Mouse (Mus musculus) ES-Bruce4 (cell line): ENCODE measurements around the gene 1700030K09Rik. TPM values are rescaled to one million over a fixed set of nuclear protein-coding genes. Genes with fewer than 3 reads are reported as not detected.

Experiments used
- H3K27ac ChIP-seq: 2 replicates; pipeline ENCODE4 v1.5.1; 2012; ENCODE audit warnings: low read length, inconsistent platforms; ENCODE audit not compliant: insufficient read depth
- H3K27me3 ChIP-seq: 2 replicates; pipeline ENCODE4 v1.6.1; 2012; ENCODE audit warnings: mild to moderate bottlenecking, low read length, inconsistent platforms; ENCODE audit not compliant: control insufficient read depth, poor library complexity, insufficient read depth, severe bottlenecking
- H3K36me3 ChIP-seq: 2 replicates; pipeline ENCODE4 v1.6.1; 2012; ENCODE audit warnings: inconsistent platforms, mild to moderate bottlenecking, low read length, moderate library complexity; ENCODE audit not compliant: control insufficient read depth, poor library complexity, insufficient read depth, severe bottlenecking
- H3K4me1 ChIP-seq: one replicate; pipeline ENCODE4 v1.8.1; 2011; ENCODE audit warnings: low read length; ENCODE audit not compliant: control insufficient read depth, insufficient read depth
- H3K4me3 ChIP-seq: 2 replicates; pipeline ENCODE4 v1.5.1; 2011; ENCODE audit warnings: low read depth, mild to moderate bottlenecking, low read length
- H3K9ac ChIP-seq: 2 replicates; pipeline ENCODE4 v1.6.1; 2012; ENCODE audit warnings: low read depth, mild to moderate bottlenecking, inconsistent platforms; ENCODE audit not compliant: poor library complexity, severe bottlenecking
- H3K9me3 ChIP-seq: replicated peaks from 2 replicates; pipeline ENCODE4 v1.6.1; 2012; ENCODE audit warnings: mild to moderate bottlenecking, low read length, inconsistent platforms; ENCODE audit not compliant: control insufficient read depth, poor library complexity, insufficient read depth, severe bottlenecking
- CTCF ChIP-seq: IDR thresholded peaks from one replicate; pipeline ENCODE4 v1.8.1; 2011; ENCODE audit warnings: low read depth, low read length
- EP300 ChIP-seq: IDR thresholded peaks from 2 replicates; pipeline ENCODE4 v1.6.1; 2011; ENCODE audit warnings: low read depth, low read length; ENCODE audit not compliant: insufficient read depth
- POLR2A ChIP-seq: IDR thresholded peaks from one replicate; pipeline ENCODE4 v1.8.1; 2011; ENCODE audit warnings: low read length; ENCODE audit not compliant: insufficient read depth
- polyA plus RNA-seq: library from polyadenylated mRNA; stranded (reverse); fragments of >200 nt; gene quantifications from 2 replicates; pipeline ENCODE4 v1.2.4, GENCODE M21; 2011; ENCODE audit warnings: low read depth; ENCODE audit not compliant: missing spikeins, insufficient read depth, insufficient read length

Gene 1700030K09Rik
- polyA plus RNA-seq, 1 experiment, result 5.8 TPM

GRCm38 (mm10) chr8:72491680-72492621, 48.3 kb downstream of the 1700030K09Rik start, which contains the start of gene Slc35e1:
Slc35e1 (minus strand) TSS chr8:72492614.
- Histone ChIP-seq H3K27me3 (no peaks in the 10 kb centered on the region), H3K4me3 (peak within 1 kb of the TSS; percentile 96), H3K27ac (peak within 1 kb of the TSS; percentile 80), H3K9ac (peak within 1 kb of the TSS; percentile 87), H3K9me3 (no peaks in the 10 kb centered on the region), H3K36me3 (peaks cover 32% of the 10 kb centered on the region), H3K4me1 (peaks cover 2% of the 10 kb centered on the region)
- TF ChIP-seq CTCF, result no peak
- TF ChIP-seq EP300, result no peak
- TF ChIP-seq POLR2A, result no peak

- Histone ChIP-seq H3K36me3 (peaks cover 31% of the 10 kb centered on the region), H3K27ac (peak overlapping the region; percentile 80)
Observed at GRCm38 (mm10) chr8:72492622-72493081, 49.0 kb downstream of the 1700030K09Rik start.

GRCm38 (mm10) chr8:72493381-72493780, 49.7 kb downstream of the 1700030K09Rik start:
- Histone ChIP-seq H3K27me3 (no peaks in the 10 kb centered on the region), H3K27ac (peak overlapping the region; percentile 80), H3K4me3 (peak overlapping the region; percentile 96), H3K4me1 (peaks cover 2% of the 10 kb centered on the region), H3K9ac (peak overlapping the region; percentile 82), H3K9me3 (no peaks in the 10 kb centered on the region), H3K36me3 (peaks cover 29% of the 10 kb centered on the region)
- TF ChIP-seq CTCF, result no peak

More at GRCm38 (mm10) chr8:72492622-72493081, 49.0 kb downstream of the 1700030K09Rik start:
- Histone ChIP-seq H3K4me3 (peak overlapping the region; percentile 96), H3K9me3 (no peaks in the 10 kb centered on the region), H3K9ac (peak overlapping the region; percentile 87), H3K27me3 (no peaks in the 10 kb centered on the region), H3K4me1 (peaks cover 2% of the 10 kb centered on the region)
- TF ChIP-seq EP300 (0 out of 2 replicates have a peak, but pooled peaks have one; percentile 37), CTCF (no peak), POLR2A (no peak)

- peaks cover 2% of the 10 kb centered on the region for H3K4me1 ChIP-seq
- H3K9me3 ChIP-seq, result no peaks in the 10 kb centered on the region
- H3K9ac ChIP-seq, result no peak overlapping the region
- TF ChIP-seq CTCF (no peak), EP300 (no peak)
- H3K4me3 ChIP-seq, result no peak overlapping the region
- H3K36me3 ChIP-seq, result peaks cover 30% of the 10 kb centered on the region
- H3K27ac ChIP-seq, result no peak overlapping the region
- no peaks in the 10 kb centered on the region for H3K27me3 ChIP-seq
Observed at GRCm38 (mm10) chr8:72495411-72496111, 51.9 kb downstream of the 1700030K09Rik start.

GRCm38 (mm10) chr8:72496217-72496616, 52.5 kb downstream of the 1700030K09Rik start:
- H3K9ac ChIP-seq, result no peak overlapping the region
- no peak overlapping the region for H3K4me3 ChIP-seq
- H3K4me1 ChIP-seq, result peaks cover 6% of the 10 kb centered on the region
- H3K27me3 ChIP-seq, result no peaks in the 10 kb centered on the region
- peaks cover 30% of the 10 kb centered on the region for H3K36me3 ChIP-seq
- no peak for TF ChIP-seq EP300
- TF ChIP-seq CTCF, result no peak
- no peak for TF ChIP-seq POLR2A
- no peaks in the 10 kb centered on the region for H3K9me3 ChIP-seq
- H3K27ac ChIP-seq, result no peak overlapping the region

GRCm38 (mm10) chr8:72497911-72498310, 54.2 kb downstream of the 1700030K09Rik start:
- Histone ChIP-seq H3K27ac (no peak overlapping the region), H3K9ac (no peak overlapping the region), H3K4me3 (no peak overlapping the region), H3K4me1 (peaks cover 9% of the 10 kb centered on the region), H3K27me3 (no peaks in the 10 kb centered on the region), H3K36me3 (peaks cover 36% of the 10 kb centered on the region), H3K9me3 (no peaks in the 10 kb centered on the region)
- TF ChIP-seq CTCF, result no peak
- TF ChIP-seq POLR2A, result no peak
- TF ChIP-seq EP300, result no peak
